Mouse (Mus musculus) macrophage (primary cell): ENCODE measurements around the gene Tmem174. TPM values are rescaled to one million over a fixed set of nuclear protein-coding genes. Genes with fewer than 3 reads are reported as not detected.

Source experiments
- H3K27ac ChIP-seq: fragments of 350-480 bp; formaldehyde crosslinking; 2 replicates; pipeline ENCODE4 v1.9.0; 2021
- H3K36me3 ChIP-seq: fragments of 350-480 bp; formaldehyde crosslinking; 2 replicates; pipeline ENCODE4 v1.9.0; 2021; ENCODE audit errors: inconsistent target
- H3K4me3 ChIP-seq: fragments of 350-480 bp; formaldehyde crosslinking; 2 replicates; pipeline ENCODE4 v1.9.0; 2021; ENCODE audit errors: inconsistent target
- H3K79me2 ChIP-seq: fragments of 350-480 bp; formaldehyde crosslinking; 2 replicates; pipeline ENCODE4 v1.9.0; 2021; ENCODE audit errors: inconsistent target
- WGBS: methylation state at CpG from one replicate; pipeline ENCODE4 v1.1.7; 2026; ENCODE audit warnings: inconsistent platforms; ENCODE audit not compliant: missing documents; 5-methylcytosine and 5-hydroxymethylcytosine counted together
- polyA plus RNA-seq: library from polyadenylated mRNA; stranded (reverse); fragments of 250-400 nt; gene quantifications from 3 replicates; pipeline ENCODE4 v1.2.4, GENCODE M21; 2018; ENCODE audit warnings: inconsistent platforms

Tmem174 gene
- polyA plus RNA-seq, 1 experiment from 2014 or later, result not detected

DNA sequence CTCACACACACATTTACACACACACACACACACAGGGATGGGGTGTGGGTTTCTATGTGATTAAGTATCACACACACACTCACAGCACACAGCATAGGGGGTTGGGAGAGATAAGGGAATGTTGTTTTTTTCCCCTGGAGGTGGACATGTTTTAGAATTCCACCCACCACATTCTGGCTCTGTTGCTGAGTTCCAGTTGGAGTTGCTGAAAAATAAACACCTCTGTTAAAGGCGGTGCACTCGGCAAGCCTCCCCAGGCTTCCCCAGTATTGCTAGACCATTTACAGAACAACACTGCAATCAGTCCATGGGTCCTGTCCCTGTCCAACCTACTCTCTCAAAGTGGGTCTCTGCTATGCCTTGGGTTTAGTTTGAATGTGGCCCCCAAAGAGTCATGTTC lies 15.0 kb upstream of the Tmem174 start:
- Histone ChIP-seq H3K36me3 (no peaks in the 10 kb centered on the region), H3K27ac (no peak overlapping the region), H3K4me3 (no peak overlapping the region), H3K79me2 (no peaks in the 10 kb centered on the region)
- 91% methylated on average over 2 of the region's 2 CpGs for WGBS

DNA sequence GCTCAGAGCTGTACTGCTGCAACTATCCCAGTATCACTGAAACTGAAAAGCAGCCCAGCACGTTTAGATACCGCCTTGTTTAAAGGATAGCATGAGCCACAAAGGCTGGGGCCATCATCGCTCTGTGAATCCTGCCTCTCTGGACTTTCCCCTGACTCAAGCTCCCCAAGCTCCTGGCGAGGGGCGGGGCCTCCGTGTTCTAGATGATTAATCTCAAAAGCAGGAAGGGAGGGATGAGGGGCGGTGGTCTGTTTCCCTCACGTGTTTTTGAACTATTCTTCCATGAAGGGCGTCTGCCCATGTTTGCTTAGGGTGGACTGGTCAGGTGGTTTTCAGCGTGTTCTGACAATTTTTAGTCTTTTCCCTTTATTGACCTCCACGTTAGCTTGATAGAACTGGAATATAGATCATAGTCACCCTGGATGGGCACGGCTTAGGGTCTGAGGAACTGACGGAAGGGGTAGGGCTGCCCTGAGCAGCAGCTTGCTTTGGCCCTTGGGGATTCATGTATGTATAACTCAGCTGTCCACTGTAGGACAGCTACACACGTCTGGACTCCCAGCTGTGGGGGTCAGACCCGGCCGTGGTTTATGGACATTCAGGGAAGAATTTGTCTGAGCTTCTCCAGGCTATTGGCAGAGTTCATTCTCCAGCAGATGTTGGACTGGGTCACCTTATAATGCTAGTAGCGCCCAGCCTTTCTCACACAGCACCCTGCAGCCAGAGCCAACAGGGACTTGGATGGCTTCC lies 14.2 kb upstream of the Tmem174 start:
- no peak overlapping the region for H3K4me3 ChIP-seq
- no peaks in the 10 kb centered on the region for H3K36me3 ChIP-seq
- no peak overlapping the region for H3K27ac ChIP-seq
- WGBS, result 78% methylated on average over 17 of the region's 17 CpGs
- H3K79me2 ChIP-seq, result no peaks in the 10 kb centered on the region

DNA sequence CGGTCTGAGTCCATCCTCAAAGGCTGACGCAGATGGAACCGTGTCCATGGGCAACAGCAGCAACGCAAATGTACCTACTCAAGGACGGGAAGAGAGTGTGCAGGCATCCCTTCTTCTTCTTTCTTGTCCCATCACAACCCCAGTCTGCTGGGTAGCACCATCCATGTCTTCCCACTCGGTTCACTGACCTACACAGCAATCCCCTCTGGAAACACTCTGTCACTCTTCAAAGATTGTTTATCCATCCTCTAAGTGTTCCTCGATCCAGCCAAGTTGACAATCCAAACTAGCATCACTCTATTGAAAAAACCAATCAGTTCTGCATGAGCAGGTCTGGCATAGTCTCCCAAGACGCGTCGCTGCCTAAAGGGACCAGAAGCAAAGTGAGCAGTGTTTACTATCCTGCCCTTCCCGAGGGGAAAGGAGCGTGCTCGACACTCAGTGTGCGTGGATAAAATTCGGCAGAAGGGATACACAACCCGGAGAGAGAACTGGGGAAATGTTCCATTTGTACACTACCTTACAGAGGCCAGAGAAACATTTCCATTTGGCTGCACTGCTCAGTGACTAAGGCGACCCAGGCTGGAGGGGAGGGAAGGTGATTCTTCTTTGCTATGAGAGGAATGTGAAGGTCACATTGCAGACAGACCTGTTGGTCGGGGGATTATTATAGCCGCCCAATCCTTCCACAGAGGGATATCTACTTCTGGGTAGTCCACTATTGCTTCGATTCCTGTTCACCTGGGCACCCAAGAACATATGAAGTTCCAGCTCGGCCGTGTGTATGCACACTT lies 10.8 kb upstream of the Tmem174 start:
- H3K27ac ChIP-seq, result no peak overlapping the region
- H3K79me2 ChIP-seq, result no peaks in the 10 kb centered on the region
- H3K36me3 ChIP-seq, result no peaks in the 10 kb centered on the region
- H3K4me3 ChIP-seq, result no peak overlapping the region
- WGBS, result 93% methylated on average over 22 of the region's 22 CpGs

DNA sequence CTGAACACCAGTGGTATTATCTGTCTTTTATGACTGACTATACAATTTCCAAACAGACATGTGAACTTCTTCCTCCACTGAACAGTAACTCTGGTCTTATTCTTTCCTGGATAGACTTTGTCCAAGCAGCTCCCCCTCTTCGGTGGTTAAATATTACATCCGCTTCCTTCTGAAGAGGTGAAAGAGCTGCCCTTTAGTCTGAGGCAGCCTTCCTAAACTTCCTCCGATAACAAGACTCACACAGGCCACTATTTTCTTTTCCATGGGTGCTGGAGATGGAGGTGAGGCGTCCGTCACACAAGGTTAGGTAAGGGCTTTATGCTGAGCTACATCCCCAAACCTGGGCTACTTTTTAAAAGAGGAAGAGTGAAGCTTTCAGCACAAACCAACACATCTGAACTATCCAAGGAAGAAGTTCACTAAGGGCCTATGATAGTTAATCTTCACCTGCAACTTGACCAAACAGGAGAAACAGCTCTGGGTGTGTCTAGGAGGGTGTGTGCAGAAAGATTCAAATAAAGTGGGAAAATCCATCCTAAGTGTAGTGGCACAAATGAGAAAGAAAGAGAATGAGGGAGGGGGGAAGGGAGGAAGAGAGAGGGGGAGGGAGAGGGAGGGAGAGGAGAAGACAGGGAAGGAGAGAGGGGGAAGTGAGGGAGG lies 1.4 kb upstream of the Tmem174 start:
- H3K36me3 ChIP-seq, result no peaks in the 10 kb centered on the region
- WGBS, result 94% methylated on average over 5 of the region's 5 CpGs
- H3K4me3 ChIP-seq, result no peak overlapping the region
- no peaks in the 10 kb centered on the region for H3K79me2 ChIP-seq
- H3K27ac ChIP-seq, result no peak overlapping the region

DNA sequence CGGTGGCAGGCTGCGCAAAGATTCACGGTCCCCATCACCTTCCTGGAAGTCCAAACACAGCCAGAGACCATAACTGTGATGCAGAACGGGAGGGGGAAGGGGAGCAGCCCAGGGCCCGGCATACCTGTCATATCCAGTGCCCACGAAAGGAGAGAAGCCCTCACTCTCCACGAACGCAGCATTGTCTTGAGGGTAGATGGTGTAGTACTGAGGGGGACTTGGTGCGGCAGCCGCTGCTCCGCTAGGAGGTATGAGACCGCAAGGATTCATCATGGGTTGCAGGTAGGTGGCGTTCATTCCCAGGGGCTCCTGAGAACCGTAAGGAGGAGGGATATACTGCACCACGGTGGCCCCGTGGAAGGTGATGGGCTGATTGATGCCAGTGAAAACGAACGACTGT lies 639 bp downstream of the Tmem174 start:
- Histone ChIP-seq H3K4me3 (no peak overlapping the region), H3K36me3 (no peaks in the 10 kb centered on the region), H3K27ac (no peak overlapping the region), H3K79me2 (no peaks in the 10 kb centered on the region)
- WGBS, result 69% methylated on average over 18 of the region's 18 CpGs

DNA sequence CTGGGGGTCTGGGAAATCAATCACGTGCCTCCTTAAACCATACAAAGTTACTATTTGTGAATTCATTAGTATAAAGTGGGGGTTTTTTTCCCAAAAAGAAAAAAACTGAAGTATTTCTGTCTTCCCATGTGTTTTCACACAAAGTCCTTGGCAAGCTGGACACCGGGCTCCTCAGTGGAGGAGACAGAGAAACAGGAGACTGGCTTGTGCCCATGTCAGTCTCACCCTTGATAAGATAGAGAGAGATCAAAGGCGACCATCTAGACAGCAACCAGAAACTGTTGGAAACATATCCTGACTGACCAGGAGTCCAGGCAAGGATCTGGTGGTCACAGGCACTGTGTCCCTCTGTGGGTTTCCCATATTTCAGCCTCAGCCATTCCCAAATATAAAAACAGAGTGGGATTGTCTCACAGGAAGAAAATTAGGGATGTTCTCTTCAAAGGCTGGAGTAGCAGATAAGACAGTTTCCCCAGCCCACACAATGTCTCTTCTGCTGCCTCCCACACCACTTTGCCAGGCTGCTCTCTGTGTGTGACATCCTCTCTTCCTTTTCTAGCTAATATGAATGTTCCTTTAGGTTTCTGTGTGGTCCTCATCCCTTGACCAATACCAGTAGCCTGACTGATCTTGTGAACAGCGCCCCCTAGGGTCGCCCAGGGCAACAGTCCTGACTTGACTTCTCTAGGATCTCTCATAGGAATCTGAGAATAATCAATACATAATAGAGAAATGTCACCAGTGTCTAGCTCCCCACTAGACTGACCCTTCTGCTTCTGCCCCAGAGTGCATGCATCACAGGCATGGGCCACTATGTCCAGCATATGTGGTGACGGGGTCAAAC lies 3.3 kb downstream of the Tmem174 start:
- H3K27ac ChIP-seq, result no peak overlapping the region
- no peaks in the 10 kb centered on the region for H3K36me3 ChIP-seq
- H3K4me3 ChIP-seq, result no peak overlapping the region
- no peaks in the 10 kb centered on the region for H3K79me2 ChIP-seq
- WGBS, result 67% methylated on average over 6 of the region's 6 CpGs

GRCm38 (mm10) chr13:98632306-98632942 lies 4.8 kb downstream of the Tmem174 start:
- 87% methylated on average over 9 of the region's 9 CpGs for WGBS
- no peak overlapping the region for H3K27ac ChIP-seq
- H3K4me3 ChIP-seq, result no peak overlapping the region
- no peaks in the 10 kb centered on the region for H3K36me3 ChIP-seq
- H3K79me2 ChIP-seq, result no peaks in the 10 kb centered on the region

DNA sequence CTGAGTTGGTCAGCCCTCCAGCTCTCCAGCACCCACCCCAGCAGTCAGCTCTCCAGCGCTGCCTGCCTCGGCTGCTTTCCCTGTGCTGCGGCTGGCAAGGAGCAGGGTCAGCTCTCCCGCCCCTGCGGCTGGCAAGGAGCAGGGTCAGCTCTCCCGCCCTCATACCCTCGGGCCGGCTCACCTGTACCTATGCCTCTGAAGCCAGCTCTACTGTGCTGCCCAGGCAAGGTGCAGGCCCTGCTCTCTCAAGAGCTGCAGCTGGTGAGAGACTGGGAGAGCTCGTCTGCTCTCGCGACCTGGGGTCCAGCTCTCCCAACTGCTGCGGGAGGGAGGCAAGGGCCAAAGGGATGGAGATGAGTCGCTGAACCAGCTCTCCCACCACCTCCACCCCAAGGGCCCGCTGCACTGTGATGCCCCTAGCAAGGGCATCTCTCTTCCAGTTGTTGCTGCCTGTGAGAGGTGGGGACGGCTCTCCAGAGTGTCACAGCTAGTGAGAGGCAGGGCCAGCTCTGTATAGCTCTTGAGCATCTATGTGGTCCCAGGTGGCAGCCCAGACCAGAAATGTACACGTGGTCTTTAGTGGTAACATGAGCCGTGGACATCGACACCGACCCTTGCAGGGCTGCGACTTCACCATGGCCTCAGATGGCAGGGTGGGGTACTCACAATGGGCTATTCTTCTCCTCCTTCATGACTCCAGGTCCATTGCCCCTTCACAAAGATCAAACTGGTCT lies 5.9 kb downstream of the Tmem174 start:
- H3K4me3 ChIP-seq, result no peak overlapping the region
- H3K79me2 ChIP-seq, result no peaks in the 10 kb centered on the region
- H3K27ac ChIP-seq, result no peak overlapping the region
- 80% methylated on average over 20 of the region's 20 CpGs for WGBS
- no peaks in the 10 kb centered on the region for H3K36me3 ChIP-seq

DNA sequence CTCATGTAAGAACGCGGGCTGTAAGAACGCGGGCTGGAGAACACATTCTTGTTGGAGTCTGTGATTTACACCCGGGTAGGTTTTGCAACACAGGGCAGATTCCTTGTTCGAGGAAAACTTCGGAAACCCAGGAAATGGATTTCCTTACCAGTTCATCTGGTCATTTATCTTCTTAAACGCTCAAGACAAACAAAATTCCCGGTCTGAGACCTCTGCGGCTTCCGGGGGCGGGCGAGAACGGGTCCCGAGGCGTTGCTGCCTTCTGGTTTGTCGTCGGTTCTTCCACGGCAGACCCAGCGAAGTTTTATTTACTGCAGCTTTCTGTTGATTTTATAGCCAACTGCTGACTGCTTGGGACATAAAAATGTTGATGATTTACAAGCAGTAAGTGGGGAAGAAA lies 10.5 kb downstream of the Tmem174 start:
- no peaks in the 10 kb centered on the region for H3K79me2 ChIP-seq
- H3K36me3 ChIP-seq, result no peaks in the 10 kb centered on the region
- WGBS, result 81% methylated on average over 20 of the region's 20 CpGs

DNA sequence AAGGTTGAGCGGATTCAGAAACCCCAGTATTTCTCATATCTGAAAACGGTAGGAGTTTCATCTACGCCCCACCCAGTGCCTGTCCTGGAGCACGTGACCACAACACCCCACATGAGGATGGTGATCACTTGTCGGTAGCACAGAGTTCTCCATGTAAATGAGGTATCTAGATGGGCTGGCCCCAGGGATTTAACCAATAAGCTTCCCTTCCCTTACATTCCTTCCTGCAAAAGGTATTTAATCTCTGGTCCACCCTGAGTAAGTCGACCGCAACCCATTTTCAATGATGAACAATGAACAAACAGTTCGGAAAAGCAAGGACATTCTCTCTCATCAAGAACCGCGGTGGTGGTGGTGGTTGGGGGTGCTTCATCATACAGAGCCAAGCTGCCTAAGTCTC lies 12.7 kb downstream of the Tmem174 start:
- Histone ChIP-seq H3K27ac (no peak overlapping the region), H3K36me3 (no peaks in the 10 kb centered on the region), H3K4me3 (no peak overlapping the region), H3K79me2 (no peaks in the 10 kb centered on the region)
- WGBS, result 94% methylated on average over 10 of the region's 10 CpGs

More for the DNA sequence above, 10.5 kb downstream of the Tmem174 start:
- H3K27ac ChIP-seq, result no peak overlapping the region
- no peak overlapping the region for H3K4me3 ChIP-seq

- no peaks in the 10 kb centered on the region for H3K36me3 ChIP-seq
- 84% methylated on average over 8 of the region's 8 CpGs for WGBS
- no peak overlapping the region for H3K27ac ChIP-seq
- H3K79me2 ChIP-seq, result no peaks in the 10 kb centered on the region
- H3K4me3 ChIP-seq, result no peak overlapping the region
These were observed 14.2 kb downstream of the Tmem174 start for GRCm38 (mm10) chr13:98622881-98623549.

GRCm38 (mm10) chr13:98617429-98618067 lies 19.7 kb downstream of the Tmem174 start:
- 89% methylated on average over 16 of the region's 17 CpGs for WGBS
- Histone ChIP-seq H3K4me3 (no peak overlapping the region), H3K36me3 (no peaks in the 10 kb centered on the region), H3K27ac (no peak overlapping the region), H3K79me2 (no peaks in the 10 kb centered on the region)
